ENCODE assay signal across 22 mouse cellular contexts in the genomic region with DNA sequence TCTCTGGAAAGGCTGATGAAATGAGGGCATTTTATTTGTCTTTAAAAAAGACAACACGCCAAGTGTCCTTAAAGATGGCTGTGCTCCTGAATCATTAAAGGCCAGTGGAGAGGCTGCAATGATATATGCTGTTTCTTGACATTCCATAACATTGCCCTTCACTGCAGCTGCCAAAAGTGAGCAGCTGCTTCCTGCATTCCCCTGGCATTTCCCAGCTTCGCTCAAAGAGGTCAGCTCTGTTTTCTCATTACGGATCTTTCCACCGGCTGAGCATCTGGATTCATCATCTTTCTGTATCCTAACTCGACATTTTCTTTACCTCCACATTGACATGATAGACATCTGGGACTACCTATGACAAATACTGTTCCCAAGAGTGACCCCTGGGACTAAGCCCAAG. TPM values are rescaled to one million over a fixed set of nuclear protein-coding genes. Genes with fewer than 3 reads are reported as not detected.
DNase-seq lines count a peak whose midpoint lies in the region; ATAC-seq and TF ChIP-seq lines count a peak whose summit lies in the region.
"Had no signal": no experiment of that assay in that cellular context is flagged by ENCODE, and none has a peak within 500 bp of the region (broad histone marks: within the 10 kb centered on the region; RNA-seq: fewer than 3 reads in every experiment).

No protein-coding gene starts in this region.

- H3K4me3 ChIP-seq in lung, embryonic 14.5 days (ENCODE audit: low read depth, low read length) = no peak overlapping the region
- H3K4me3 ChIP-seq in lung, postnatal 0 days (ENCODE audit: low read depth, low read length) = no peak overlapping the region
- H3K4me3 ChIP-seq in myocyte = no peak overlapping the region
- H3K4me3 ChIP-seq: embryonic facial prominence, embryonic 12.5 days; forebrain, embryonic 12.5 days; heart, adult 2 months; heart, embryonic 15.5 days; hindbrain, embryonic 15.5 days had no signal

- H3K4me2 ChIP-seq in lung, embryonic 14.5 days = no peak overlapping the region
- H3K4me2 ChIP-seq in lung, postnatal 0 days (replicated peaks; ENCODE audit: low read depth, low read length) = no peak overlapping the region
- H3K4me2 ChIP-seq in myocyte (ENCODE audit: low read depth) = peak overlapping the region; percentile 16
- H3K4me2 ChIP-seq: embryonic facial prominence, embryonic 12.5 days; forebrain, embryonic 12.5 days; heart, embryonic 11.5 days; heart, embryonic 15.5 days; hindbrain, embryonic 15.5 days had no signal

- TF ChIP-seq EP300 in lung, postnatal 0 days (IDR thresholded peaks at IDR 0.05) = no peak

- H3K27me3 ChIP-seq in lung, embryonic 14.5 days (ENCODE audit: insufficient read depth, low read length) = no peaks in the 10 kb centered on the region
- no peaks in the 10 kb centered on the region for H3K27me3 ChIP-seq in lung, postnatal 0 days (replicated peaks; ENCODE audit: insufficient read depth, low read length)
- no peaks in the 10 kb centered on the region for H3K27me3 ChIP-seq in myocyte (ENCODE audit: control insufficient read depth, insufficient read depth, insufficient read length)
- H3K27me3 ChIP-seq: CH12.LX; embryonic facial prominence, embryonic 12.5 days; forebrain, embryonic 12.5 days; heart, embryonic 15.5 days; hindbrain, embryonic 15.5 days had no signal

- ATAC-seq in lung, embryonic 14.5 days (ENCODE audit: insufficient read depth) = no peak
- no peak for ATAC-seq in lung, postnatal 0 days
- ATAC-seq: forebrain, embryonic 16.5 days; inflammation-experienced regulatory T-cells, adult 6 months had no signal

- no peaks in the 10 kb centered on the region for H3K4me1 ChIP-seq in lung, embryonic 14.5 days (ENCODE audit: insufficient read depth)
- H3K4me1 ChIP-seq in lung, postnatal 0 days (ENCODE audit: insufficient read depth, low read depth, low read length) = no peaks in the 10 kb centered on the region
- H3K4me1 ChIP-seq: embryonic facial prominence, embryonic 12.5 days; forebrain, embryonic 12.5 days; heart, embryonic 15.5 days; hindbrain, embryonic 15.5 days had no signal

- H3K9ac ChIP-seq in lung, embryonic 14.5 days = no peak overlapping the region
- no peak overlapping the region for H3K9ac ChIP-seq in lung, postnatal 0 days (replicated peaks; ENCODE audit: low read depth)
- H3K9ac ChIP-seq: embryonic facial prominence, embryonic 12.5 days; forebrain, embryonic 12.5 days; heart, embryonic 15.5 days; hindbrain, embryonic 15.5 days had no signal

- no peak overlapping the region for H3K27ac ChIP-seq in lung, embryonic 14.5 days (ENCODE audit: low read depth)
- H3K27ac ChIP-seq in lung, postnatal 0 days (ENCODE audit: low read length) = no peak overlapping the region
- H3K27ac ChIP-seq: embryonic facial prominence, embryonic 12.5 days; forebrain, embryonic 12.5 days; heart, adult 2 months; heart, embryonic 15.5 days; hindbrain, embryonic 15.5 days had no signal

- TF ChIP-seq CTCF in lung, embryonic 14.5 days (IDR thresholded peaks at IDR 0.05; ENCODE audit: low read depth) = no peak
- TF ChIP-seq CTCF in lung, postnatal 0 days (IDR thresholded peaks at IDR 0.05) = no peak

- no peak for TF ChIP-seq POLR2A in myocyte (IDR thresholded peaks at IDR 0.05; ENCODE audit: insufficient read length, low read depth)

- 54% methylated on average over 5 of the region's 5 CpGs for WGBS in lung, embryonic 14.5 days
- WGBS in lung, postnatal 0 days = 52% methylated on average over 5 of the region's 5 CpGs

- H3K79me2 ChIP-seq in myocyte (ENCODE audit: control insufficient read depth, insufficient read depth) = no peaks in the 10 kb centered on the region

- H3ac ChIP-seq in myocyte (ENCODE audit: control insufficient read depth, insufficient read length) = no peak overlapping the region

- DNase-seq in embryo, embryonic 10.5 days (ENCODE audit: low spot score) = peak; percentile 13
- no peak for DNase-seq in embryo, embryonic 10 days (ENCODE audit: low spot score)
- peak; percentile 22 for DNase-seq in lung, embryonic 14.5 days
- no peak for DNase-seq in lung, postnatal 0 days (ENCODE audit: low spot score)
- DNase-seq in NIH3T3 (ENCODE audit: low read depth) = peak; percentile 47
- DNase-seq in ovary, postnatal 10 days (ENCODE audit: low spot score) = no peak
- DNase-seq: adrenal gland, adult 2 months; adrenal gland, postnatal 25 days; cerebellum, adult 2 months; cerebellum, postnatal 10 days; gastrocnemius, postnatal 10 days; heart, adult 2 months; heart, postnatal 14 days had no signal

- H3K36me3 ChIP-seq in lung, embryonic 14.5 days (ENCODE audit: insufficient read depth) = no peaks in the 10 kb centered on the region
- no peaks in the 10 kb centered on the region for H3K36me3 ChIP-seq in lung, postnatal 0 days (ENCODE audit: insufficient read depth, low read length)
- no peaks in the 10 kb centered on the region for H3K36me3 ChIP-seq in myocyte (ENCODE audit: control insufficient read depth, insufficient read depth)
- H3K36me3 ChIP-seq: embryonic facial prominence, embryonic 12.5 days; forebrain, embryonic 12.5 days; heart, embryonic 15.5 days; hindbrain, embryonic 15.5 days had no signal

- H3K9me3 ChIP-seq in lung, embryonic 14.5 days (ENCODE audit: low read depth, low read length) = no peaks in the 10 kb centered on the region
- no peaks in the 10 kb centered on the region for H3K9me3 ChIP-seq in lung, postnatal 0 days (ENCODE audit: low read length)
- H3K9me3 ChIP-seq: embryonic facial prominence, embryonic 12.5 days; forebrain, embryonic 12.5 days; heart, embryonic 15.5 days; hindbrain, embryonic 15.5 days had no signal

TF ChIP-seq in myocyte, 11 proteins besides CTCF, POLR2A, EP300 and RAD21:
- TF ChIP-seq SRF (IDR thresholded peaks at IDR 0.05; ENCODE audit: control insufficient read depth, insufficient read length, low read depth) = no peak
- no peak for TF ChIP-seq TCF3 (IDR thresholded peaks at IDR 0.05; ENCODE audit: insufficient read length, low read depth)
- TF ChIP-seq MYOD1 (IDR thresholded peaks at IDR 0.05; ENCODE audit: control insufficient read depth in 1 of 3, insufficient read length in 2 of 3, low read depth in 2 of 3) = peak in 2 of 3 experiments; percentile 73 to 80
- TF ChIP-seq REST (IDR thresholded peaks at IDR 0.05; ENCODE audit: insufficient read depth, insufficient read length) = no peak
- TF ChIP-seq POLR2AphosphoS2 (IDR thresholded peaks at IDR 0.05; ENCODE audit: insufficient read length, low read depth) = no peak
- no peak for TF ChIP-seq MAX (IDR thresholded peaks at IDR 0.05; ENCODE audit: low read depth)
- no peak for TF ChIP-seq E2F4 (IDR thresholded peaks at IDR 0.05; ENCODE audit: insufficient read depth)
- no peak for TF ChIP-seq TCF12 (IDR thresholded peaks at IDR 0.05; ENCODE audit: insufficient read depth, poor library complexity, severe bottlenecking)
- TF ChIP-seq CEBPB (IDR thresholded peaks at IDR 0.05; ENCODE audit: insufficient read depth, poor library complexity, severe bottlenecking) = no peak
- peak in 1 of 3 experiments; percentile 38 for TF ChIP-seq MYOG (IDR thresholded peaks at IDR 0.05; ENCODE audit: control insufficient read depth in 1 of 3, insufficient read depth in 1 of 3, insufficient read length in 2 of 3, low read depth in 2 of 3)
- TF ChIP-seq USF1 (IDR thresholded peaks at IDR 0.05; ENCODE audit: low read depth) = no peak

RNA-seq across cellular contexts. Expression of a gene that starts 44.7 kb away (rescaled TPM):
- polyA plus RNA-seq in lung, embryonic 14.5 days (2014; fragmentation: Nextera tagmentation; extraction: Ambion mirVana) = 0.12 and 0.42 TPM in 2 replicates
- polyA plus RNA-seq in lung, postnatal 0 days (2015; fragmentation: Nextera tagmentation; extraction: Ambion mirVana) = 0.31 and 0.42 TPM in 2 replicates
- 5.1 TPM for polyA plus RNA-seq in myocyte (2012; fragmentation: generic; extraction: Trizol)

Comparison
In these comparisons a context has a peak if more than half of its experiments do, and no peak if none do; other contexts are left out.
1. DNase-seq: peak in embryo, embryonic 10.5 days (single experiment), lung, embryonic 14.5 days (single experiment) and NIH3T3 (single experiment); none in embryo, embryonic 10 days (single experiment), lung, postnatal 0 days (single experiment) and ovary, postnatal 10 days (single experiment).